Mouse (Mus musculus) R1 (cell line): ENCODE data around the gene 1700018B08Rik.

ENCODE experiments used
- DNase-seq: peaks from one replicate; pipeline ENCODE4 v3.0.0-alpha.2; 2018; ENCODE audit warnings: low read depth, low spot score

Gene 1700018B08Rik

GRCm38 (mm10) chr8:121544276-121544785 is at the start of gene 1700018B08Rik:
TSS of gene 1700018B08Rik (minus strand) at chr8:121544320.
- DNase-seq, result no peak

- no peak for DNase-seq
Measured at GRCm38 (mm10) chr8:121593293-121593692, 49.2 kb upstream of the 1700018B08Rik start.

DNA sequence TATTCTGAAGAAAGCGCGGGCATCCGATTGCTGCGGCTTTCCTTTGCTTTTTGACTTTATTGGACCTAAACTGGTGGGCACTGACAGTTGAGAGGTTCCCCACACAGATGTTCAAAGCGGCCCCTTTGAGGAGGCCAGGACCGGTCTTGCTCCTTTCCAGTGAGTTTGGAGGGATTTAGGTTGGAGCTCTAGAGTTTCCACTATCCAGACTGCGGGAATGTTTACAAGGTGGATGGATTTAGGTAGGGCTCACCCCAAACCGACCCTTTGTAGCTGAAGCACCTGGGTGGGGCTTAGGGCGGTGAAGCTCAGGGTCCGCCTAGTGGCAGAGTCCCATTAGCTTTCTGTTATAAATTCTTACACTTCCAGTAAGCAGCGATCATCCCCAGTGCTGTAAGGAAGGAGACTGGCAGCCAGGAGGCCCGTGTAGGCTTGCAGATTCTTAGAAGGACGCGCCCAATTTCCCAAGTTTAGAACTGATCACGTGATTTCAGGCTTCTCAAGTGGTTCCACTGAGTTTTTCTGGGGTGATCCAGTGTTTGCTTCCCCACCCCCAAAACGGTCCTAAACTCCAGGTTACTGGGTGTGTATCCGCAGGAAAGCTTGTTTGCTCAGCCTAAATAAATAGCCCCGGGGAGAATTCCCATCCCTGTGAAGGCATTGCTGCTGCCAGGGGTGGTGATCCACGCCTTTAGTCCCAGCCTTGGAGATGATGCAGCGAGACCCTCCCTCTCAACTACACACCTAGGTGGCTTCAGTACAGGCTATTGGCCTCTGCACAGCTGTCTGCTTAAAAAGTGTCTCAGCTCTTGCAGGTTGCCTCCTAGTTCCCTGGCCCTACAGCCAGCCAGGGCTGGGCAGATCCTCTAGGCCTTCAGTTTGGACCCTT is 47.3 kb upstream of the 1700018B08Rik start:
- peak; percentile 87 for DNase-seq

GRCm38 (mm10) chr8:121590203-121591177 is 46.4 kb upstream of the 1700018B08Rik start, which contains the start of gene Map1lc3b:
TSS of gene Map1lc3b (plus strand) at chr8:121590361.
- peak; percentile 93 for DNase-seq

DNA sequence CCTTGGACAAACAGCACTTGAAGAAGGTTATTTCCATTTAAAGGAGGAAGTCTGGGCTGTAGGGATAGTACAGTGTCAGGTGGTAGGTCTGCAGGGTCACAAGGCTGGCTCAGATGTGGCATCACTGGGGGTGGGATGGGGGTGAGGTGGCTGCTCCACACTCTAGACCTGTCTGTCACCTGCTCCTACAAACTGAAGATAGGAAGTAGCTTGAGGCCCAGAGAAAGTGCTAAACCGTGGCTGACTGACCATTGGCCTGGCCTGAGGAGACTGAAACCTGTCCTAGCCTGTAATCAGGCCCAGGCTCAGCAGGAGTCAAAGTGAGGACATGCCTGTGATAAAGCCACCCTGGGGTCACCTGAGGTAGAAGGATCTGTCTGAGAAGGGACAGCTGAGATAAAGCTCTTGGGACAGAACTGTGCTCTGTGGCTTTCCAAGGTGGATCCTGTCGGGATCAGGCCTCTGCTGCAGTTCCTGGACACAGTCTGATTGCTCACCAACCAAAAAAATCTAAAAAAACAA is 45.1 kb upstream of the 1700018B08Rik start:
- DNase-seq, result no peak

GRCm38 (mm10) chr8:121588750-121589149 is 44.6 kb upstream of the 1700018B08Rik start:
- no peak for DNase-seq

DNA sequence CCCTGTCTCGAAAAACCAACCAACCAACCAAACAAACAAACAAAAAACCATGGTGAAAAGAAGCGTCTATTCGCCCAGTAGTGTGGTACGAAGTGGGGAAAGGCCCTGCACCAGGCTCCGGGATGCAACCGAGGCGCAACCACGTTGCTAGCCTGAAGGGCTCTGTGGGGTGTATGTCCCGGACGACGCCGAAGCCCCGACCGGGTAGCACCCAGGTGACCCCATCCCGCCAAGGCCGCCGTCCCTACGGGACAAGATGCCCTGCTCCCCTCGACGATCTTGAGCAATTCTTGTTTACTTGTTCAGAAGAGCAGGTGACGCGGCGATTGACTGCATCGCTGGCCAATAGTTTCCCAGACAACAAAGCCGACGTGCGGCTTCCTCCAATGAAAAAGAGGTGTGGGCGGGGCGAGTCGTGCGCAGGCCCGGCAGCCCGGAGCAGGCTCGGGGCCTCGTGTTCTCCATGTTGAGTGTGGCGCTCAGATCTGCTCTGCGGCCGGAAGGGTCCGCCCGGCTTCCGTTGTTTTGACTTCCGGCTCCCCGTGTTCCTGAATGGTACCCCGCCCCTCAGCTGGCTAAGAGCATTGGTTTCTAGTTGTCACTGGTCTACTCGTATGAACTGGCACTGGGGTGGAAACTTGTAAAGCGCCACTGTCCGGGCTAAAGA is 41.2 kb upstream of the 1700018B08Rik start:
- peak; percentile 99 for DNase-seq

- peak; percentile 31 for DNase-seq
Measured at GRCm38 (mm10) chr8:121584730-121585129, 40.6 kb upstream of the 1700018B08Rik start.

GRCm38 (mm10) chr8:121583653-121584052 is 39.5 kb upstream of the 1700018B08Rik start:
- peak; percentile 19 for DNase-seq

DNA sequence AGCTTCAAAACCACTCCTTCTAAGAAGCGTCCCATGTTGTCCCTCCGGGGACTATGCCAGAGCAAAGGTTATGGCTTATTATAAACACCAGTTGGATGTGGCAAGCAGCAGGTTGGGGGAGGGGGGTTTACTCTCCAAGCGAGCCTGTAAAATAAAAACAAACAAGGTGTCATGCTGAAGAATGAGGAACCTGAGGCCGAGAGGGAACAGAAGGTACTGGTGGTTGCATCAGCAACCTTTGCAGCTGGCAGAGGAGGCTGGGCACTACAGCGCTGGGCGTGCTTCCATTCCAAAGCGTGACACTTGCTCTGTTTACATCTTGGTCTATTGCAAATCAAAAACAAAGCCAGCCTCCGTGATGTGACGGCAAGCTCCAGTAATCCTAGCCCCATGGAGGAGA is 36.3 kb upstream of the 1700018B08Rik start:
- no peak for DNase-seq

GRCm38 (mm10) chr8:121578676-121579451 is 34.7 kb upstream of the 1700018B08Rik start, which contains the start of gene Fbxo31:
TSS of gene Fbxo31 (minus strand) at chr8:121578806.
- peak; percentile 97 for DNase-seq

- no peak for DNase-seq
Measured at GRCm38 (mm10) chr8:121577751-121578675, 33.9 kb upstream of the 1700018B08Rik start.

DNA sequence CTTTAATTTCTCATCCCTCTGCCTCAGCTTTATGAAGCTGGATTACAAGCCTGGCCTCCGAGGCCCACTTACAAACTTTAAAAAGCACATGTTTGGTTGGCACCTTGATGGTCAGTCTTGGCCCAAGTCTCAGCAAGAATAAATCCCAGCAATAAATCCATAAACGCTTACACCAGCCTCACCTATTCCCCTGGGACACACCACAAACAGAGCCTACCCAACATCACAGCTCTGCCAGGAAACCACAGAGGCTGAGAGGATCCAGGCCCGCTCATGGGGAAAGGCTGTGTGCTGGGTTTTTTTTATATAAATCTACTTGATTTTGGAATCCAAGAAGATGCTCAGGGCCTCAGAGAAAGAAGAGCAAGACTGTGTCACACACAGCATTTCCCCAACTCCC is 31.5 kb upstream of the 1700018B08Rik start:
- no peak for DNase-seq

DNA sequence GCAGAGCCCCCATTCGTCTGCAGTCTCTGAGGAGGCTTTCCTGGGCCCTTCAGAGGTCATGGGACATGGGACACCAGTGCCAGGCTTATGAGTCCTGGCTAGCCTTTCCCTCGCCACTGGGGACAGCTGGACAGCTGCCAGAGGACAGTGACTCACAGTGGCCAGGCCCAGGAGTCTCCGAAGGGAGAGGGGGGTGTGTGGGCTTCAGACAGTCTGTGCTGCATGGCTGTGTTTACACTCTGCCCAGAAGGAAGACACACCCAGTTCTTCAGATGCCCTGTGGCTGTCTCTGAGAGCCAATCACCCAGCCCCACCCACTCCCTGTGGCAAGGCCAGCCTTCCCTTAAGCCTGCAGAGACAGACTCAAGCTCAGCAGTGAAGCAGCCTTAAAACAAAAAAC is 29.2 kb upstream of the 1700018B08Rik start:
- DNase-seq, result no peak

DNA sequence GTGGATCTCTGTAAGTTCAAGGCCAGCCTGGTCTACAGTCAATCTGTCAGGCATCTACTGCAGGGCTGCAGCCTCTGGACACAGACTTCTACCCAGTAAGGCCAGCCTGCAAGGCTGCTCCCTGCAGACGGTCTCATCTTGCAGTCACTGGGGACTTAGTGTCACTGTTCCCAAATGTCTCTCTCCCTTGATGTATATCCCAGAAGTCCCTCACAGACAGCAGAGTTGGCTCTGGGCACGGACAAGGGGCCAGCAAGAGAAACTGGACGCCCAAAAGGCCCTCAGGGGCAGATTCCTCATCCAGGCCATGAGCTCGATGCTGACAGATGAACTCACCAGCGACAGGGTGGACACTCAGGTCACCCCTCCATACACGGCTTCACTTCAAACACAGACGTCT is 28.0 kb upstream of the 1700018B08Rik start:
- DNase-seq, result no peak

- peak; percentile 82 for DNase-seq
Measured at GRCm38 (mm10) chr8:121570801-121571200, 26.7 kb upstream of the 1700018B08Rik start.

DNA sequence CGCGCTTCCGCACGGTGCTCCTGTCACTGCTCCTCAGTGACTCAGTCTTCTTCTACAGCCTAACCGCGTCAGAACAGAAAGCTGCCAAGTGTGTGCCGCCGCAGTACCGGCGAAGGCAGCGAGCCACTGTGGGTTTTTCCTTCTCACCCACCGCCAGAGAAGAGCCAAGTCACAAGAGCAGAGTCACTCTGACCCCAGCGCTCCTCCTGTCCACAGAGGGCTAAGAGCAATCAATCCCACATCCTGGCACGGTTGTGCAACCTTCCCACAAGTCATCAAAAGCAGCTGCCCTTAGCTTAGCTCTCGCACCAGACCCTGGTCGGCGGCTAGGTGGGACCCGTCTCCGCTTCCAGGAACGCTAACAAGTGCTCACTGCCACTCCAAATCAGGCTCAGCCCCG is 26.2 kb upstream of the 1700018B08Rik start:
- DNase-seq, result no peak

GRCm38 (mm10) chr8:121568321-121568720 is 24.2 kb upstream of the 1700018B08Rik start:
- peak; percentile 49 for DNase-seq

GRCm38 (mm10) chr8:121563701-121564100 is 19.6 kb upstream of the 1700018B08Rik start:
- DNase-seq, result no peak
